Mouse (Mus musculus): ENCODE data around the gene Slc35a5. TPM values are rescaled to one million over a fixed set of nuclear protein-coding genes. Genes with fewer than 3 reads are reported as not detected.

The Slc35a5 gene
- polyA plus RNA-seq, 1 experiment from 2014 or later: 36.8 TPM

DNA sequence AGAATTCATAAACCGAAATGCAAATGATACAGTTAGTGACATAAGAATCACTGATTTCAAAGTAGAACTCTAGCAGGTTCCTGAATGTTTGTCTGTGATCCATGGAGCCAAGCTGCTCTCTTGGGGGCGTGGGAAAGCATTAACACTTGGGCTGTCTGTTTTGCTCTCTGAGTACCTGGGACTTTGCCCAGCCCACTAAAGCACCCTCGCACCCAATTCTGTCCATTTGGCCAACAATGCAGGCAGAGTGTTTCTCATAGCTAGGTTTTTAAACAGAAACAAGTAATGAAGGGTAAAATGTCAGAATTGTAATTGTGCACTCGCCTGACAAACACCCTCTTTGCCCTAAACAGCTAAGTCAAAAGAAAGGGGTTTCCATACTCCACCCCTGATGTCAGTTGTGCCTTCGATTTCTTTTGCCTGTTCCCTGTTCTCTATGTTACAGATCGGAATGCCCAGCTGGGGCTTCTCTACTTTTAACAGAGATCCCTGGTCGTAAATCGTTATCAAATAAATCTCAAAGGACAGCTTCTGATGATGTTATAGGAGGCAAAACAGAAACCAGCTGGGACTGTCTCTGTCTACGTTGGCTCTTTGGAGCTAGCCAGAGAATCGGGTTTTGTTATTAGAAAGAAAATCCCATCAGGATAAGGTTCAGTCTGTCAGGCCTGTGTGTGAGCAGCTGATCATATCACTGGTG, 60.2 kb downstream of the Slc35a5 start:
- no peak overlapping the region for H3K9ac ChIP-seq (replicated peaks; ENCODE audit: low read depth, low read length)
- H3K27ac ChIP-seq (ENCODE audit: low read depth, low read length): peak overlapping the region; percentile 4; the same call in 1 of the 2 replicates
- H3K4me2 ChIP-seq (ENCODE audit: low read depth, low read length): peak overlapping the region; percentile 29; the same call in 1 of the 2 replicates
- peak; percentile 52 for ATAC-seq (ENCODE audit: low read depth)
- peaks cover 9% of the 10 kb centered on the region for H3K4me1 ChIP-seq (ENCODE audit: control insufficient read depth, insufficient read depth, low read length)
- H3K36me3 ChIP-seq (ENCODE audit: control insufficient read depth, insufficient read depth, low read length): no peaks in the 10 kb centered on the region
- no peaks in the 10 kb centered on the region for H3K9me3 ChIP-seq (ENCODE audit: control insufficient read depth, low read length)
- no peaks in the 10 kb centered on the region for H3K27me3 ChIP-seq (ENCODE audit: control insufficient read depth, insufficient read depth, low read length)
- H3K4me3 ChIP-seq (ENCODE audit: low read depth, low read length): peak overlapping the region; percentile 9; the same call in 1 of the 2 replicates
- WGBS: 37% methylated on average over 10 of the region's 10 CpGs

DNA sequence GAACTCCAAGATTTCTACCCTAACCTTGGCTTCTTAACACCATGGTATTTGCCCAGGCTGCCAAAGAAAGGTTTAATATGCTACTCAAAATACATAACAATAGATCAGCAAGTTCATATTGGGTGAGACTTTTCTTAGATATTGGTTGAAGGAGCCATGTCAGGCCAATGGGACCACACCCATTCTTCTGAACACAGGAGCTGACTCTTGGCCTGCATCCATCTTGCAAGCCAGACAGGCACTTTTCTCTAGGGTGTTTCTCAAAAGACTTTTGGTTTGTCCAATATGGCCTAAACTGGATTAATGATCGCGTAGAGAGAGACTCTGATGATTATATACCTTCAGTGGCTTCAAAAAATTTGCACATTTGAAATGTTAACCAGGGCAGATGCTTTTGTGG, 61.0 kb downstream of the Slc35a5 start:
- no peak overlapping the region for H3K4me2 ChIP-seq (ENCODE audit: low read depth, low read length)
- no peaks in the 10 kb centered on the region for H3K36me3 ChIP-seq (ENCODE audit: control insufficient read depth, insufficient read depth, low read length)

DNA sequence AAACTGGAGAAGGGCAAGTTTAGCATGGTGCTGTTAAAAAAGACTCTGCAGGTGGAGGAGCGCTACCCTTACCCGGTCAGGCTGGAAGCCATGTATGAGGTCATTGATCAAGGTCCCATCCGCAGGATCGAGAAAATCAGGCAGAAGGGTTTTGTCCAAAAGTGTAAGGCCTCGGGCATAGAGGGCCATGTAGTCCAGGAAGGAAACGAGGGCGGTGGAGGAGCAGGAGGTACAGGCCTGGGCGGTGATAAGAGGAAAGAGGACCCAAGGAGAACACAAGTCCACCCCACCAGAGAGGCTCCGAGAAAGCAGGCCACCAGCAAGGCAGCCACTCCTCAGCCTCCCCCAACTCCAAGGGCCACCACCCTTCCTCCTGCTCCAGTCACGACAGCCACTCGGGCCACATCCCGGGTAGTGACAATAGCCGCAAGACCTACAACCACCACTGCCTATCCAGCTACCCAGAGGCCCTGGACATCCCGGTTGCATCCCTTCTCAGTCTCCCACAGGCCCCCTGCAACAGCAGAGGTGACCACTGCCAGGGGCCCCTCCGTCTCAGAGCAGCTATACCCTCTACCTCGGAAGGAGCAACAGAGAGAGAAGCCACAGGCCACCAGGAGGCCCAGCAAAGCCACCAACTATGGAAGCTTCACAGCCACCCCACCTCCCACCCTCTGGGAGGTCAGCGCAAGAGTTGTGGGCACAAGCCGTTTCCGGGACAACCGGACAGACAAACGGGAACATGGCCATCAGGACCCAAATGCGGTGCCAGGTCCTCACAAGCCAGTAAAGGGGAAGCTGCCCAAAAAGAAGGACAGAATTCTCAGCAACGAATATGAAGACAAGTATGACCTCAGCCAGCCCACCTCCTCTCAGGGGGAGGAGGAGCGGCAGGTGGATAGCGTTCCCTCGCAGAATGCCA, 62.7 kb downstream of the Slc35a5 start:
- Histone ChIP-seq H3K36me3 (ENCODE audit: control insufficient read depth, insufficient read depth, low read length) (no peaks in the 10 kb centered on the region), H3K4me1 (ENCODE audit: control insufficient read depth, insufficient read depth, low read length) (peaks cover 9% of the 10 kb centered on the region), H3K9me3 (ENCODE audit: control insufficient read depth, low read length) (no peaks in the 10 kb centered on the region), H3K4me3 (ENCODE audit: low read depth, low read length) (no peak overlapping the region), H3K27ac (ENCODE audit: low read depth, low read length) (no peak overlapping the region), H3K27me3 (ENCODE audit: control insufficient read depth, insufficient read depth, low read length) (no peaks in the 10 kb centered on the region), H3K9ac (replicated peaks; ENCODE audit: low read depth, low read length) (no peak overlapping the region), H3K4me2 (ENCODE audit: low read depth, low read length) (no peak overlapping the region)
- ATAC-seq (ENCODE audit: low read depth): no peak
- WGBS: 86% methylated on average over 26 of the region's 26 CpGs

More for the DNA sequence above, 61.0 kb downstream of the Slc35a5 start:
- ATAC-seq (ENCODE audit: low read depth): no peak
- H3K4me3 ChIP-seq (ENCODE audit: low read depth, low read length): no peak overlapping the region
- H3K27ac ChIP-seq (ENCODE audit: low read depth, low read length): no peak overlapping the region
- no peaks in the 10 kb centered on the region for H3K27me3 ChIP-seq (ENCODE audit: control insufficient read depth, insufficient read depth, low read length)
- no peaks in the 10 kb centered on the region for H3K9me3 ChIP-seq (ENCODE audit: control insufficient read depth, low read length)
- H3K9ac ChIP-seq (replicated peaks; ENCODE audit: low read depth, low read length): no peak overlapping the region
- peaks cover 9% of the 10 kb centered on the region for H3K4me1 ChIP-seq (ENCODE audit: control insufficient read depth, insufficient read depth, low read length)
- 88% methylated on average over 2 of the region's 2 CpGs for WGBS

DNA sequence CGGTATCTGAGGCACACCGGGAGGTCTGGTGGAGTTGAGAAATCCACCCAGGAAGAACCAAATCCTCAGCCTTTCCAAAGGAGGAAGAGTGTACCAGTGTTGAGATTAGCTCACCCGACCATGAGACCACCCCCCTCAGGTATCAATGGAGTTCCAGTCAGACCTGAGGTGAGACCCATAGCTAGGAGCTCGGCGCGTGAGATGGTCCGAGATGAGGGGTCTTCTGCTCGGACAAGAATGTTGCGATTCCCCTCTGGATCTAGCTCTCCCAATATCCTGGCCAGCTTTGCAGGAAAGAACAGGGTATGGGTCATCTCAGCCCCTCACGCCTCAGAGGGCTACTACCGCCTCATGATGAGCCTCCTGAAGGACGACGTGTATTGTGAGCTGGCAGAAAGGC, 63.5 kb downstream of the Slc35a5 start:
- ATAC-seq (ENCODE audit: low read depth): no peak
- Histone ChIP-seq H3K9me3 (ENCODE audit: control insufficient read depth, low read length) (no peaks in the 10 kb centered on the region), H3K4me3 (ENCODE audit: low read depth, low read length) (no peak overlapping the region), H3K9ac (replicated peaks; ENCODE audit: low read depth, low read length) (no peak overlapping the region), H3K4me2 (ENCODE audit: low read depth, low read length) (peak overlapping the region; percentile 43; the same call in 1 of the 2 replicates), H3K27me3 (ENCODE audit: control insufficient read depth, insufficient read depth, low read length) (no peaks in the 10 kb centered on the region), H3K4me1 (ENCODE audit: control insufficient read depth, insufficient read depth, low read length) (peaks cover 9% of the 10 kb centered on the region), H3K36me3 (ENCODE audit: control insufficient read depth, insufficient read depth, low read length) (no peaks in the 10 kb centered on the region), H3K27ac (ENCODE audit: low read depth, low read length) (no peak overlapping the region)
- WGBS: 97% methylated on average over 13 of the region's 13 CpGs

DNA sequence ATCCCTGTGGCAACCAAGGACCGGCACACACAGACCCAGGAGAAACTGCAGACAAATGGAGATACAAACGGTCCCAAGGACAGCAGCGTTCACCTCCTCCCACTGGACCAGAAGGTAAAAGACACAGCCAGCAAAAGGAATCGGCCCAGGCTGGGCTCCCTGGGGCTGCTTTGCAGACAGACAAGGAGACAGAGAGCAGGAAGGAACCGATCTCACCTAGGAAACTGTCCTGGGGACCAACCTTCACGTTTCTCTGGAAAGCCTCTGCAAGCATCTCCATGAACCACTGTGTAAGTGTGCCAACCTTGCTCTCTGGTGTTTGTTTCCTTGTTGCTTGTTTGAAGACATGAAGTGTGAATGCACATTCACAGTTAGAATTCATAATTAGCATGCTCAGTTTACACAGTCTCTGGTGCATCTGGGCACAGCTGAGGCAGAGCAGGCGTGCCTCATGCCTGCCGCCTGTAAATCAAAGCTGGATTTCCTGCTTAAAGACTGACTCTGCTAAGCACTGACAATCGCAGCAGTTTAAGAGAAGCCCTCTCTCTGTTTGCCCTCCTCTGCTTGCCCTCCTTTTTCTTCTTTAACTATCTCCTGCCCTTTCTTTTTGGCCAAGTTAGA, 64.3 kb downstream of the Slc35a5 start:
- Histone ChIP-seq H3K27ac (ENCODE audit: low read depth, low read length) (peak overlapping the region; percentile 45; the same call in 1 of the 2 replicates), H3K4me3 (ENCODE audit: low read depth, low read length) (peak overlapping the region; percentile 30), H3K36me3 (ENCODE audit: control insufficient read depth, insufficient read depth, low read length) (no peaks in the 10 kb centered on the region), H3K4me2 (ENCODE audit: low read depth, low read length) (peak overlapping the region; percentile 43), H3K9ac (replicated peaks; ENCODE audit: low read depth, low read length) (peak overlapping the region; percentile 50; the same call in 1 of the 2 replicates), H3K4me1 (ENCODE audit: control insufficient read depth, insufficient read depth, low read length) (peaks cover 9% of the 10 kb centered on the region), H3K9me3 (ENCODE audit: control insufficient read depth, low read length) (no peaks in the 10 kb centered on the region), H3K27me3 (ENCODE audit: control insufficient read depth, insufficient read depth, low read length) (no peaks in the 10 kb centered on the region)
- peak; percentile 58; the same call in 1 of the 2 replicates for ATAC-seq (ENCODE audit: low read depth)
- WGBS: 3% methylated on average over 9 of the region's 9 CpGs

DNA sequence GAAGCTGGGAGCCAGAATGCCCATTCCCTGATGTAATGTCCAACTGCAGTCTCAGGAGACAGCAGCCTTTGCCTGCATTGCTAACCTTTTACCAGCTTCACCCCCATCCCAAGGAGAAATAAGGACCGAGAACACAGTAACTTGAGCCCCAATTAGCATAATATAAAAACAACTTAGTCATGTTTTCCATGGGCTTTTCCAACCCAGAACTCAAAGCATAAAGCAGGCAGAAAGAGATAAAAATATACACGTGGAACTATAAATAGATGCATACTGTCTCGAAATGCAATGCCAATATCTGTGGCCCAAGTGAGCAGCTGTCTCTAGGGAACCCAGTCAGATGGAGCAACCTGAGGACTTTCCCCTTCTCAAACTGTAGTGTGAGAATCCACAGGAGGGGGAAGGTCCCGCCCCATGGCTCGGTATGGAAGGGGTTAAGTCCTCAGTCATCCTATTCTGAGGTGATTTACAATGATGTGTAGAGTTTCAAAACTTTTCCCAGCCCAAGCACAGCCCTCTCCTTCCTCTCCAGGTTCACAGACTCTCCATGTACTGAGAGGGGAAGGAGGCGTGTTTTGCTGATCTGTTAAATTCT, 65.3 kb downstream of the Slc35a5 start, which contains the start of gene Ccdc80:
TSS of gene Ccdc80 (plus strand) at position 266 of the 595 bp plus-strand sequence.
- H3K4me3 ChIP-seq (ENCODE audit: low read depth, low read length): peak within 1 kb of the TSS; percentile 30
- H3K36me3 ChIP-seq (ENCODE audit: control insufficient read depth, insufficient read depth, low read length): no peaks in the 10 kb centered on the region
- peak within 1 kb of the TSS; percentile 50; the same call in 1 of the 2 replicates for H3K9ac ChIP-seq (replicated peaks; ENCODE audit: low read depth, low read length)
- WGBS: 40% methylated on average over 6 of the region's 6 CpGs
- no peaks in the 10 kb centered on the region for H3K9me3 ChIP-seq (ENCODE audit: control insufficient read depth, low read length)
- peak within 1 kb of the TSS; percentile 43 for H3K4me2 ChIP-seq (ENCODE audit: low read depth, low read length)
- H3K27ac ChIP-seq (ENCODE audit: low read depth, low read length): peak within 1 kb of the TSS; percentile 45; the same call in 1 of the 2 replicates
- no peak for ATAC-seq (ENCODE audit: low read depth)
- H3K4me1 ChIP-seq (ENCODE audit: control insufficient read depth, insufficient read depth, low read length): peaks cover 5% of the 10 kb centered on the region; the same call in 1 of the 2 replicates
- no peaks in the 10 kb centered on the region for H3K27me3 ChIP-seq (ENCODE audit: control insufficient read depth, insufficient read depth, low read length)

DNA sequence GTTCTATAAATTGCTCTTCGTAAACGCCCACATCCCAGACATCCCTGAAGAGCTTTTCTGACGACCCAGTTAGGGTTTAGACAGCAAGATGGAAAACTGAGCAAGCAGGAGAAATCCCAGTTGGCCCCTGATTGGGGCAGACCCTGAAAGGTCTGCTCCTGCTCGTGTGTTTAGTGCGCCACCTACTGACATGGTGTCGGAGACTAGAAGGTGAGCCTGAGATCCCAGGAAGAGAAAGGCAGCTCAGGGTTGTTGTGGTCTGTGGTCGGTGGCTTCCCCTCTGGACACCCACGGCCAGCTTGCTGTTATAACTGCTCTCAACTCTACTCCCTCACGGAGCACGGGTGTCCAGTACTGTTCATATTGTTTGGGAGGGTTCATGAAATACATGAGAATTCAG, 68.5 kb downstream of the Slc35a5 start:
- 12% methylated on average over 10 of the region's 10 CpGs for WGBS
- peak; percentile 91 for ATAC-seq (ENCODE audit: low read depth)
- Histone ChIP-seq H3K4me3 (ENCODE audit: low read depth, low read length) (no peak overlapping the region), H3K36me3 (ENCODE audit: control insufficient read depth, insufficient read depth, low read length) (no peaks in the 10 kb centered on the region), H3K27me3 (ENCODE audit: control insufficient read depth, insufficient read depth, low read length) (no peaks in the 10 kb centered on the region), H3K9ac (replicated peaks; ENCODE audit: low read depth, low read length) (no peak overlapping the region), H3K9me3 (ENCODE audit: control insufficient read depth, low read length) (no peaks in the 10 kb centered on the region), H3K27ac (ENCODE audit: low read depth, low read length) (no peak overlapping the region), H3K4me2 (ENCODE audit: low read depth, low read length) (no peak overlapping the region), H3K4me1 (ENCODE audit: control insufficient read depth, insufficient read depth, low read length) (peaks cover 5% of the 10 kb centered on the region; the same call in 1 of the 2 replicates)
